Mouse (Mus musculus): ENCODE measurements around the gene Parp16. TPM values are rescaled to one million over a fixed set of nuclear protein-coding genes. Genes with fewer than 3 reads are reported as not detected.
A peak's percentile ranks its signal among the peaks of the same experiment; 100 is the strongest.
"Not testable (repeated sequence)": the region's sequence is repeated elsewhere in the genome, so short reads cannot be mapped to it uniquely, and the experiment has no call there.

The Parp16 gene
- polyA plus RNA-seq, 1 experiment from 2014 or later = 6.5 TPM

- H3K27ac ChIP-seq (ENCODE audit: low read length) = no peak overlapping the region
- no peak overlapping the region for H3K4me3 ChIP-seq (ENCODE audit: low read length)
- H3K9me3 ChIP-seq (replicated peaks; ENCODE audit: control insufficient read depth, low read length) = no peaks in the 10 kb centered on the region
- H3K4me1 ChIP-seq (ENCODE audit: control insufficient read depth, insufficient read depth, low read length) = no peaks in the 10 kb centered on the region
- H3K4me2 ChIP-seq (ENCODE audit: low read depth, low read length) = no peak overlapping the region
- ATAC-seq (replicated peaks; ENCODE audit: extremely low read depth, insufficient read depth, low FRiP score) = no peak
- no peak overlapping the region for H3K9ac ChIP-seq (ENCODE audit: low read length)
- 71% methylated on average over 4 of the region's 4 CpGs for WGBS
- no peaks in the 10 kb centered on the region for H3K36me3 ChIP-seq (ENCODE audit: control insufficient read depth, insufficient read depth)
- no peaks in the 10 kb centered on the region for H3K27me3 ChIP-seq (ENCODE audit: control insufficient read depth, insufficient read depth, low read length)
Measured at GRCm38 (mm10) chr9:65275810-65276530, 80.8 kb downstream of the Parp16 start.

DNA sequence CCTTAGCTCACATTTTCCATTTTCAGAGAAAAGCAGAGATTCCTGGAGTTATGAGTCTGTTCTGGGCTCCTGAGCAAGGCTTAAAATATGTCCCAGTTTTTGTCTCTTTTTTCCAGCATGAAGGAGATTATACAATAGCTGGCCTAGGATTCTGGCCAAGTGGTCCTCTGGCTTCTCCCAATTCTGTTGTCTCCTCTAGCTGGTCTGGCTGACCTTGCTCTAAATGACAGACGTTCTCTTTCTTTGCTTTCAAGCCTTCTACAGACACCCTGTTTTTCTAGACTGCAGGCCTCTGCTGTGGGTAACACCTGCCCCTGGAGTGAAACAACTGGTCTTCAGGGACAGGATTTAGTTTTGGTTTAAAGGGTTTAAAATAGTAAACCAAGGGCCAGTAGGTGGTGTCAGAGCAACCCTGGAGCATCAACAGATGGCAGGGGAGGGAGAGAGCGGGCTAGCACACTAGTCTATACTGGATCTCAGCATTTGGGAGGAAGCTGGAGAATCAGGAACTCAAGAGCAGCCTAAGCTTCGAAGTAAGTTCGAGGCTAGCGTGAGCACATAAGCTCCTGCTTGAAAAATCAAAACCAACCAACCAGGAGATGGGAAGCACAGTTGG lies 86.5 kb downstream of the Parp16 start:
- no peak overlapping the region for H3K9ac ChIP-seq (ENCODE audit: low read length)

DNA sequence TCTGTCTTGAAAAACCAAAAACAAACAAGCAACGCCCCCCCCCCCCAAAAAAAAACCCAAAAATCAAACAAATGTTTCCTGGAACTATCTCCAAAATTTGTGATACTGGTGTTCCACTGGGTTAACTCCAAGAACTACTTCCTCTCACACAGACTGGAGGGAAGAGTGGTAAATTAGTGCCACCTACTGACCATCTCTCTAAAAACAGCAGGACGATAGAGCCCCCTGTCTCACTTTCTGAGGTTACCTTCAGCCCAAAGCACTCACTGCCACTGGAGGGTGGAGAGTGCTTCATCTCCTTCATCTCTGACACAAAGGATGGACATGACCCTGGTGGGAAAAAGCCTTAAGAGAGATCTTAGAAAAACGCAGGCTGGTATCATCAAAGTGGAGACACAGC lies 88.1 kb downstream of the Parp16 start:
- Histone ChIP-seq H3K27me3 (ENCODE audit: control insufficient read depth, insufficient read depth, low read length) (no peaks in the 10 kb centered on the region), H3K4me1 (ENCODE audit: control insufficient read depth, insufficient read depth, low read length) (no peaks in the 10 kb centered on the region), H3K4me2 (ENCODE audit: low read depth, low read length) (no peak overlapping the region), H3K36me3 (ENCODE audit: control insufficient read depth, insufficient read depth) (no peaks in the 10 kb centered on the region), H3K27ac (ENCODE audit: low read length) (no peak overlapping the region), H3K4me3 (ENCODE audit: low read length) (no peak overlapping the region), H3K9me3 (replicated peaks; ENCODE audit: control insufficient read depth, low read length) (no peaks in the 10 kb centered on the region), H3K9ac (ENCODE audit: low read length) (no peak overlapping the region)
- 0 out of 2 replicates have a peak, but pooled peaks have one; percentile 45 for ATAC-seq (replicated peaks; ENCODE audit: extremely low read depth, insufficient read depth, low FRiP score)
- WGBS = 1% methylated on average over 3 of the region's 3 CpGs

More for the DNA sequence above, 86.5 kb downstream of the Parp16 start:
- Histone ChIP-seq H3K4me3 (ENCODE audit: low read length) (no peak overlapping the region), H3K27me3 (ENCODE audit: control insufficient read depth, insufficient read depth, low read length) (no peaks in the 10 kb centered on the region), H3K4me2 (ENCODE audit: low read depth, low read length) (no peak overlapping the region), H3K27ac (ENCODE audit: low read length) (no peak overlapping the region), H3K4me1 (ENCODE audit: control insufficient read depth, insufficient read depth, low read length) (no peaks in the 10 kb centered on the region), H3K36me3 (ENCODE audit: control insufficient read depth, insufficient read depth) (no peaks in the 10 kb centered on the region), H3K9me3 (replicated peaks; ENCODE audit: control insufficient read depth, low read length) (no peaks in the 10 kb centered on the region)
- no peak for ATAC-seq (replicated peaks; ENCODE audit: extremely low read depth, insufficient read depth, low FRiP score)
- 68% methylated on average over 5 of the region's 5 CpGs for WGBS

DNA sequence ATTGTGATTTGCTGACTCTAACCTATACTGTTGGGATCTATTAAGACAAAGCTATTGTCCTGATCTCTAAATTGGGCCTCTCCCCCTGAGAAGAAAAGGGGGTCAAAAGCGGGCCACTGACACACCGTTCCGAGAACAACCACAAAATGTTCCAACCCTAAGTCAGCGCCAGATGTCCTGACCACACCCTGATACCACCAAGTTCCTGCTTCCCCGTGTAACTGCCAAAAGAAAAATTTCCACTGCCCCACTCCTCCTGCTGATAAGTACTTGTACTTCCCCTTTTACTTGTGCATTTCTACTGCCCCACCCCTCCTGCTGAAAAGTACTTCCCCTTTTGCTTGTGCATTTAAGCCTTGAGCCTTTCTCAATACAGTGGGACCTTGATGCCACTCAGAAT lies 93.1 kb downstream of the Parp16 start:
- not testable (repeated sequence) for H3K4me1 ChIP-seq (ENCODE audit: control insufficient read depth, insufficient read depth, low read length); H3K27me3 ChIP-seq (ENCODE audit: control insufficient read depth, insufficient read depth, low read length); H3K9ac ChIP-seq (ENCODE audit: low read length); H3K4me2 ChIP-seq (ENCODE audit: low read depth, low read length); H3K4me3 ChIP-seq (ENCODE audit: low read length); ATAC-seq (replicated peaks; ENCODE audit: extremely low read depth, insufficient read depth, low FRiP score); H3K9me3 ChIP-seq (replicated peaks; ENCODE audit: control insufficient read depth, low read length); H3K36me3 ChIP-seq (ENCODE audit: control insufficient read depth, insufficient read depth); H3K27ac ChIP-seq (ENCODE audit: low read length)
- 75% methylated on average over 5 of the region's 5 CpGs for WGBS

Other genes with a start within 250 kb of the Parp16 start
- gene Slc24a1, start 243.7 kb upstream of the Parp16 start, polyA plus RNA-seq (2015; fragmentation: Nextera tagmentation; extraction: Ambion mirVana) = 0.04 TPM in 1 of 2 replicates, not detected in the other
- gene Ints14, start 234.4 kb upstream of the Parp16 start, polyA plus RNA-seq (2015; fragmentation: Nextera tagmentation; extraction: Ambion mirVana) = 36.0 and 38.8 TPM in 2 replicates
- gene Hacd3, start 173.7 kb upstream of the Parp16 start, polyA plus RNA-seq (2015; fragmentation: Nextera tagmentation; extraction: Ambion mirVana) = 50.5 and 52.3 TPM in 2 replicates
- gene Dpp8, start 162.9 kb upstream of the Parp16 start, polyA plus RNA-seq (2015; fragmentation: Nextera tagmentation; extraction: Ambion mirVana) = 31.5 and 32.3 TPM in 2 replicates
- 8.1 and 10.8 TPM in 2 replicates for gene Igdcc4, start 93.9 kb upstream of the Parp16 start, polyA plus RNA-seq (2015; fragmentation: Nextera tagmentation; extraction: Ambion mirVana)
- gene Igdcc3, start 54.2 kb upstream of the Parp16 start, polyA plus RNA-seq (2015; fragmentation: Nextera tagmentation; extraction: Ambion mirVana) = 0.17 and 0.30 TPM in 2 replicates
- gene Cilp, start 69.8 kb downstream of the Parp16 start, polyA plus RNA-seq (2015; fragmentation: Nextera tagmentation; extraction: Ambion mirVana) = 0.08 and 0.14 TPM in 2 replicates
- gene Clpx, start 98.9 kb downstream of the Parp16 start, polyA plus RNA-seq (2015; fragmentation: Nextera tagmentation; extraction: Ambion mirVana) = 49.0 and 53.5 TPM in 2 replicates
- 5.3 and 5.7 TPM in 2 replicates for gene Pdcd7, start 150.8 kb downstream of the Parp16 start, polyA plus RNA-seq (2015; fragmentation: Nextera tagmentation; extraction: Ambion mirVana)
- 0.13 and 0.42 TPM in 2 replicates for gene Ubap1l, start 165.7 kb downstream of the Parp16 start, polyA plus RNA-seq (2015; fragmentation: Nextera tagmentation; extraction: Ambion mirVana)
- 1.4 and 1.8 TPM in 2 replicates for gene Kbtbd13, start 196.3 kb downstream of the Parp16 start, polyA plus RNA-seq (2015; fragmentation: Nextera tagmentation; extraction: Ambion mirVana)
- 8.4 and 11.6 TPM in 2 replicates for gene Rasl12, start 203.2 kb downstream of the Parp16 start, polyA plus RNA-seq (2015; fragmentation: Nextera tagmentation; extraction: Ambion mirVana)
- 0.70 TPM in 1 of 2 replicates, not detected in the other for gene Slc51b, start 227.6 kb downstream of the Parp16 start, polyA plus RNA-seq (2015; fragmentation: Nextera tagmentation; extraction: Ambion mirVana)
- gene Mtfmt, start 240.4 kb downstream of the Parp16 start, polyA plus RNA-seq (2015; fragmentation: Nextera tagmentation; extraction: Ambion mirVana) = 13.7 and 15.0 TPM in 2 replicates

All from heart, embryonic 16.5 days (tissue).